Mouse (Mus musculus) c-Kit-positive CD71-positive TER-119-negative erythroid progenitor cells, embryonic 14.5 days (primary cell): ENCODE results near the gene Cactin.

Experiments
- DNase-seq: peaks from one replicate; pipeline ENCODE4 v3.0.0-alpha.2; 2013; ENCODE audit warnings: low read depth

Cactin gene

DNA sequence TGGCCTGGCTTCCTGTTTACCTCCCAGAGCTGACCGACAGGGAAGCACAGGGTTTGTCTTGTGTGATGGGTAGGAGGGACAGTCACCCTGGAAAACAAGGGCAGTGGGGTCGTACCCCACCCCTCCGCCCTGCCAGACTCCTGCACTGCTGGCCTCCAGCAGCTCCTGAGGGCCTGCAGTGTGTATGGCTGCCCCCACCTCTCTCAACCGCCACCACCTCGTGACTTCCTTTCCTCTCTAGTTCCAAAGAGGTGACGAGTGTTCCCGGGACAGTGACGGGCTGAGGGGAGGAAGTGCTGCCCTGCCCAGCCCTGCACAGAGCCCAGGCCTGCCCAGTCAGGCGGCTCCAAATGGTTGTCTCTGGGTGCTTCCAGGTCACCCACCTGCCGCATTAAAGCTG is 23.1 kb upstream of the Cactin start:
- DNase-seq, result no peak

DNA sequence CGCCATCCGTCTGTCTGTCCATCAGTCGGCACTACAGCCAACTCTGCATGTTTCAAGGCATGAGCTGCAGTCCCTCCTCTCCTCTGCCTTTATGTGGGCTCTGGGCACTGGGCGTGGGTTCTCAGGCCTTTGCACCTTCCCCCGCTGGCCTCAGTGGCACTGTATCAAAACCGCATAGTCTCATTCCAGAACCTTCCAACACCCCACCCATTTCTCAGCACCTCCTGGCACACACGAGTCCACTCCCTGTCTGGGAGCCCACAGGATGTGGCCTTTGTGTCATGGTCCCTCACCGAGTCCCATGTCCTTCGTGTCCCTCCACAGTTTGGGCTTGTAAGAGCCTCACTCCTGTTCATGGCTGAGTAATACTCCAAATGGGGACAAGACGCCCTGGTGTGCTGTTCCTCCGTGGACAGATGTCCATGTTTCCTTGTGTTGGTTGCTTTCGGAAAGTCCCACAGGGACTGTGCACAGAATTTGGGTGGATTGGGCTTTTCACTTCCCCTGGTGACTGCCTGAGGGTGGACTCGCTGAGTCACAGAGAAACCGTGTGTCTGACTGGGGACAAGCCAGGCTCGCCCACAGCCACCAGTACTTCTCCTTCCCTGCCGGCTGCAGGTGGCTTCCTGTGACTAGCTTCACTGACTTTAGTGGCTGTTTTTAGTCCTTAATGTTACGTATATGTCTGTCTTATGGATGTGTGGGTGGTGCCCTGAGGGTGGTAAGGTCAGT is 22.4 kb upstream of the Cactin start:
- DNase-seq, result no peak

DNA sequence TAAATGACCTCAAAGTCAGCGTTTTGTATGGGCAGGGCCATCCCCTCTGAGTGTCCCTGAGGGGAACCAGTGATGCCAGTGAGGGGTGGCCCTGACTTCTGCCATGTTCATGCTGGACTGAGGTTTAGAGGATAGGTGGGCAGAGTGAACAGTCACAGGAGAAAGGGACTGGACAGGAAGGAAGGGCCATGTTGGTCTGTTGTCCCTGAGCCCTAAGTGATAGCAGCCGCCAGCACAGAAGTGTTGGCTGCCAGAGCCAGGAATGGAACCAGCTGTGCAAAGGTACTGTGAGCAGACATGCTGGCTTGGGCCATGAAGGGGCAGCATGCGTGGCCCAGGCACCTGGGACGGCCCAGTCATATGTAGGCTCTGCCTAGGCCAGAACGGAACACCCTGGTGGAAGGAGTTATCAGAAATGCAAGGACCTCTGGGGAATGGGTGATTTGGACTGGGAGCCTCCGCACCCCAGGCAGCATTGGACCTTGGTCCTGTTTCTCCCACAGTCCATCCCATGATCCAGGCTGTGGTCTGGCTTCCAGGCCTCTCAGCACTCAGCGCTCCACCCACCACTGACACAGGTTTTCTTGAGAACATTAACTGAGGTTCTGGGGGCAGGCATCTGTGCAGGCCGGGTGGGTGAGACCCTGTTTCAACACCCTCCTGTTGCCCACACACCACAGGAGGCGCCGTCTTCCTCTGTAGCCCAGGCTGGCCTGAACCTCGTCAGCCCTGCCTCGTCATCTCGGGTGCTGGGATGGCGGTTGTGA is 21.1 kb upstream of the Cactin start:
- no peak for DNase-seq

DNA sequence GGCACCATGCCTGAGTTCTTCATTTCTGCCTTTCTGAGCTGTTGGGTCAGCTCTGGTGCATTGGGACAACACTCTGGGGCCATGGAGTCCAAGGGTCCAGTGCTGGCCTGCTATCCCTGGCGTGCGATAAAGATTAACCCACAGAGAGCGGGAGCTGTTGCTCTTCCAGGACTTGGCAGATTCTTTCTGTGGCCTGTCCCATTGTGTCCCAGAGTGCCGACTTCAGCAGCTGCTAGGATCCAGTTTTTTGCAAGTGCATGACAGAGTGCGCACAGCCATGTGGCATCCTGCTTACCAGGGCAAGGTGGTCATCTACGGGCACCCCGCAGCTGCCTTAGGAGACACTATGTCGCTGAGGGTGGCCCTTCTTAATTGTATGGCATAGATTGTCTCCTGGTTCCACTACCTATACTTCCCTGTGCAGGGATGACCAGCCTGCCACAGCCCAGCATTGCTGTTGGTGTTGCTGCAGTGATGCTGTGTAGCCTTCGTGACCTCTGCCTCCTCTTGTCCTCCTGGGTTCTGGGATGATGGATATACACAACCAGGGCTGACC is 20.5 kb upstream of the Cactin start:
- no peak for DNase-seq

DNA sequence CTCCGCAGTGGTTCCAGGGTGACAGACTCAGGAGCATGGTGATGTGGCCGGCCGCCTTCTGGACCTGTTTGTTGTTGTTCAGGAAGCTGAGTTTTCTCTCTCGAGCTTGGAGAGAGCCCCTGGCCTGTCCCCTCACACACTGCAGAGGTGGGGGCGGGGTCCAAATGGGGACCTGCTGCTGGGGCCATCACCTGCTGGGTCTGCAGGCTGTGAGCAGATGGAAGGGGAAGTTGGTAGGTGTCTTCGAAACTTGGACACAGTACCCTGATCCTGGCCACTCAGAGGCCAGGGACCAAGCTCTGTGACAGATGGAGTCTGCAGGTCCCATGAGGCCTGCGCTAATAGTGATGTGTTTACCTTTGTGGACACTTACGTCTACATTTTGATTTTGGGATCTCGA is 19.6 kb upstream of the Cactin start:
- no peak for DNase-seq

DNA sequence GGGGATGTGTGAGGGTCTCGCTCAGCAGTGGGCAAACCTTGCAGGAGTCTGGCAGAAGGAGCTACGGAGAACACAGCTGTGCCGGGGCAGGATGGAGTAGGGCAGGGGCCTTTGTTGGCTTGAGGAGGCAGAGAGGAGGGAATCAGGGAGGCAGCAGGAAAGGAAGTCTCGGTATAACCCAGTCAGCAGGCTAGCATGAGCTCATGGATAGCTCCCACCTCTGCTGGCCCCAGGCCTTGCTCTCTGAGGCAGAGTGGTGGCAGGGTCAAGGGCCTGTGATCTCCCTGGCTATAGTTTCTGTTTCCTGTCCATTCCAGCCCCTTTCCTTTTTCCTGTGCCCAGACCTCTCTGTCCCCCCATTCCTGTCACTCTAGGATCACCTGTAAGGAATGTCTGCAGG is 18.6 kb upstream of the Cactin start:
- no peak for DNase-seq

DNA sequence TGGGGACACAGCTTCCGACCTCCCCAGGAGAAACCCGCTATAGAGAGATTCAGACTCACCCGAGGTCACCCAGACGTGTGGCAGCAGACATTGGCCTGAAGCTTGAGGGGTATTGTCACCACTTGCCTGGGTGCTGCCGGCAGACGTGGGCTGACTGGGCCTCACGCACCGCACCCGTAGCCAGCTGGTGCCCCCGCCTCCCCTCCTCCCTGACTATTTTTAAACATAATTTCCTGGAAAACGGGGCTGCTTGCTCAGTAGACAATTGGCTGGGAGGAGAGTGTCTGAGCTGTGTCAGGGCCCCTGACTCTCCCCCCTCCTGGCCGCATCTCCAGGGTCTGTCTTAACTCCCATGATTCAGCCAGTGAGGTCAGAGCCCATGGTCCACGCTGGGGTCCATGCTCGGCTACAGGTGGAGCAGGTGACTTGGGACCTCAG is 18.1 kb upstream of the Cactin start:
- peak; percentile 43 for DNase-seq

DNA sequence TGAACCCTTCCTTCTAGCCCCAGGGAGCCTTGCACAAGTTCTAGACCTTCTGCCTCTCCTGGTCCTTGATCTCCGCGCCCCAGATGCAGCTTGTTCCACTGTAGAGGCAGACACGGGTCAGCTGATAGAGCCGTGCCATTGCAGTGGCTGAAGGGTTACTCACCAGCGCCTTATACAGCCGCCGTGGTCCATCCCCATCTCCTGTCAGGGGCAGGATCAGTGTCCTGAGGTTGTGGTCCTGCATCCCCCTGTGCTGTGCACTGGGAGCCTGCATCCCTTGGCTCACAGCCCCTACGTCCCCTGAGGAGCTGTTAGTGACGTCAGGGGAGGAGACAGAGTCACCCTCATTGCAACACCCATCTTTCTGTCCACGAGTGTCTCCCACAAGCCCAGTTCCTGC is 17.6 kb upstream of the Cactin start:
- DNase-seq, result no peak

DNA sequence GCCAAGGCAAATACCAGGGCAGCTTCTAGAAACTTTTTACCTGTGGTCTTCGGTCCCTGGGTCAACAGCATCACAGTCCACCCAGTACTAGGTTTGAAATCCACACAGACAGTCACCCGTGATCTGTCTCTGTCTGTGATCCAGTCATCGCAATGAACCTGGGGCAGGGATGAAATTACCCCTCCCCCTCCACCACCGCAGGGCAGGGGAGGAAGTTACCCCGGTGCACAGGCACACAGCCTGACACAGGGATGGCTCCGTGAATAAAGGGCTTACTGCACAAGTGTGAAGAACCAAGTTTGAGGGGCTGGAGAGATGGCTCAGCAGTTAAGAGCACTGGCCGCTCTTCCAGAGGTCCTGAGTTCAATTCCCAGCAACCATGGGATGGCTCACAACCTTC is 17.1 kb upstream of the Cactin start:
- no peak for DNase-seq

DNA sequence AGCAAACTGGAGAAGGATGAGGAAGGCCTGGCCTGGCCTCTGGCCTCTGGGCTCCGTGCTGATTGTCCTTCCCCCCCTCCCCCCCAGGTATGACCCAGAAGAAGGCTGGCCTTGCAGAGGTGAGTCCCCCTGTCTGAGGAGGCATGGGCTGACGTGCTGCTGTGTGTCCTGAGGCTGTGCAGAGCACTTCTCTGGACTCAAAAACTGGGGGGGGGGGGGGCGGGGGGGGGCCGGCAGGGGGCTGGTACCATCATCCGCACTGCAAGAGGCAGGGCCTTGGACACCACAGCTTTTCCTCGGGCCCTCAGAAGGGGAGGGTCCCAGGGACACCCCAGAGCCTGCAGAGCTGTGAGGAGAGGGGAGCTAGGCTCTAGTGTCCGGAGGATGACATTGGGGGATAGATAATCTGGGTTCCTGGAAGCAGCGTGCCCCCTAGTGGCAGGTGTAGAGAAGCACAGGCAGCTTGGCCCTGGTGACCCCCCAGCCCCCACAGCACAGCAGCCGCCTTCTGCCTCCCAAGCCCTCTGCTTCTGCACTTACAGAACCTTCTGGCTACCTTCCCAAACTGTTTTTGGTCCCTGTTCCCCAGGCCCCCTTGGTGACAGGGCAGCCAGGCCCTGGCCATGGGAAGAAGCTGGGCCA is 16.2 kb upstream of the Cactin start:
- no peak for DNase-seq

DNA sequence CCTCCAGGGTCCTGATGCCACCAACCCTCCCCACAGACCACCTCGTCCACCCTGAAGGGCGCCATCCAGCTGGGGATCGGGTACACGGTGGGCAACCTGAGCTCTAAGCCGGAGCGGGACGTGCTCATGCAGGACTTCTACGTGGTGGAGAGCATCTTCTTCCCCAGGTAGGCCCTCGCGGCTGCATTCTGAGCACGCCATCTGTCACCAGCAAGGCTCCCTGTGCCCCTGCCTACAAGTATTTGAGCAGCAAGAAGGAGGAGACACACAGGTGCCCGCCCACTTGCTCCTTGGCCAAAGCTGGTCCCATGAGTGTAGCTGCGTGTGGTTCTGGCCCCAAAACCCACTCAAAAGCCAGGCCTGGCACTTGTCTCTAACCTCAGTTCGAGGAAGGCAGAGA is 15.2 kb upstream of the Cactin start:
- no peak for DNase-seq

DNA sequence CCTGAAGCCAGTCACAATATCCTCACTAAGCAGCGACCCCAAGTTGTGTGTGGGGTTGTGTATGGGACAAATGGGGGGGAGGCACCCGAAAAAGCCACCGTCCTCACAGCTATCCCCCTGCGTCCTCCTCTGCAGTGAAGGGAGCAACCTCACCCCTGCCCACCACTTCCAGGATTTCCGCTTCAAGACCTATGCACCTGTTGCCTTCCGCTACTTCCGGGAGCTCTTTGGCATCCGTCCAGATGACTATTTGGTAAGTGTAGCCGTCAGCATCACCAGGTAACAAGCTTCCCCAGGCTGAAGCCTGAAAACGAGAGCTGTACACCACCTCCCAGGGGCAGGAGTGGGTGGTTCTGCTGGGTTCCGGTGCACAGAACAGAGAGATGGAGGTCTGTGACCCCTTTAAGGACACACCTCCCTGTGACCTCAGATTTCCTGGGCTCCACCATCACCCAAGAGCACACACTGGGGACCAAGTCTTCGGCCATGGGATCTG is 14.7 kb upstream of the Cactin start:
- DNase-seq, result no peak

DNA sequence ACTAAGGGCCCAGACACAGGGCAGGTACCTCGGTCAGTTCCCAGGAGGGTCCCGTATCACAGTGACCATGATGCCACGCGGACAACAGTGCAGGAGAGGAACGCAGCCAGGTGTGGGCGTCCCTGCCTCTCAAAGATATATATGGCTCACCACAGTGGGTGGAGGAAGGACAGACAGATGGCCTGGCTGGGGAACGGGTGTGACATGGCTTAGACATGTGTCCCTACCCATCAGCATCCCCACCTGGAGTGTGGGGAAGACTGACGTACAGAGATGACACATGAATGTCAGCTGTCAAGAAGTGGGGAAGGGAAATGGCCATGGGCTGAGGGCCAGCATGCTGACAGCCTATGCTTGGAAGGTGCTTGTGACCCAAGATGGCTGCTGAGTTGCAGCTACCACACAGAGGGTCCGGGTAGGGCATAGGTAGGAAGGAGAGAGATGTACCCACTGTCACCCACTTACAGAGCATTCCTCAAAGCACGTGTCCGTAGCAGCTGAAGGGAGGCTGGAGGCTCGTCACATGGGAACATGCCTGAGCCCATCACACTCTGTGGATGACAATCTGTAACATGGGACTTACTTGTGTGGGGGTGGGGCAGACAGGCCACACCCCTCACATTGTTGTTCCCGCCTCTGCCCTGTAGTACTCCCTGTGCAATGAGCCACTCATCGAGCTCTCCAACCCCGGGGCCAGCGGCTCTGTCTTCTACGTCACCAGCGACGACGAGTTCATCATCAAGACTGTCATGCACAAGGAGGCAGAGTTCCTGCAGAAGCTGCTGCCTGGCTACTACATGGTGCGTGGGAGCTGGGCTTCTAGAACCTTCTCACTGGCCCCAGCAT is 13.8 kb upstream of the Cactin start:
- DNase-seq, result no peak

DNA sequence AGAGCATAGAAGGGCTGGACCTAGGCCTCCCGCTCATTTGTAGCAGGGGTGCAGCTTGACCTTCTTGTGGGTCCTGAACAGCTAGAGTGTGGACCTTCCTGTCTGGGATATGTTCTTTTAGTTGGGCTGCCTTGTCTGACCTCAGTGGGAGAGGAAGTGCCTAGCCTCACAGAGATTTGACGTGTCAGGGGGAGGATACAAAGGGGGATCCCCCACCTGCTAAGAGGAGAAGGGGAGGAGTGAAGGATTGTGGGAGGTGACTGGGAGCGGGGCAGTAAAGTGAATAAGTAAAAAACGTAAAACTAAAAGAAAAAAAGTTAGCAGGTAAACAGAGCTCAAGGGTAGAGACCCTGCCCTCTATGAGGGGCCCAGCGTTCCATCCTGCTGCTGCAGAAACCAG is 11.3 kb upstream of the Cactin start:
- no peak for DNase-seq

DNA sequence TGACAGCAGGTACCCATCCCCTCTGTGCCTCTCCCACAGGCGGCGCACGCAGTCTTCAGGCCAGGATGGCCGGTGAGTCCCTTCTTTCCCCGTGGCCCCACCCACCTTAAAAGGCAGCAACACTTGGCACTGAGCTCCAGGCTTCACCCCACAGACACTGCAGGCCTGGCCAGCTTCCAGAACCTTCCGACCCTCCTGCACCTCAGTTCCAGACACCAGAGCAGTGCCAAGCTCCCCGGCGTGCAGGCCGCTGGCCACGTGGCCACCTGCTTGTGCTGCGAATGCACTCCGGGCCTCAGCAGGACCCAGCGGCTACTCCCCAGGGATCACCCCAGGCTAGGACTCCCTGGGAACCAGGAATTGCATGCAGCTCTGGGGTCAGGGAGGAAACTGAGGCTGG is 7.3 kb upstream of the Cactin start:
- DNase-seq, result no peak

DNA sequence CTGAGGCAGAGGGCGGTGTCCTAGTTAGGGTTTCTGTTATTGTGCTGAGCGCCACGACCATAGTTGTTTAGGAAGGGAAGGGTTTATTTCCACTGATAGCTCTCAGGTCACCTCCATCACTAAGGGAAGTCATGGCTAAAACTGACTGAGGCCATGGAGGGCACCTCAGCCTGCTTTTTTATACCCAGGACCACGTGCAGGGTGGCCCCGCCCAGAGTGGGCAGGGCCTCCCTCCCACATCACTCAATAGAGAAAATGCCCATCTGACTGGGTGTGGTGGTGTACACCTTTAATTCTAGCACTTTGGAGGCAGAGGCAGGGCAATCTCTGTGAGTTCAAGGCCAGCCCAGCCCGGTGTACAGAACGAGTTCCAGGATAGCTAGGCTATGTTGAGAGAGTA is 6.7 kb upstream of the Cactin start:
- DNase-seq, result no peak

DNA sequence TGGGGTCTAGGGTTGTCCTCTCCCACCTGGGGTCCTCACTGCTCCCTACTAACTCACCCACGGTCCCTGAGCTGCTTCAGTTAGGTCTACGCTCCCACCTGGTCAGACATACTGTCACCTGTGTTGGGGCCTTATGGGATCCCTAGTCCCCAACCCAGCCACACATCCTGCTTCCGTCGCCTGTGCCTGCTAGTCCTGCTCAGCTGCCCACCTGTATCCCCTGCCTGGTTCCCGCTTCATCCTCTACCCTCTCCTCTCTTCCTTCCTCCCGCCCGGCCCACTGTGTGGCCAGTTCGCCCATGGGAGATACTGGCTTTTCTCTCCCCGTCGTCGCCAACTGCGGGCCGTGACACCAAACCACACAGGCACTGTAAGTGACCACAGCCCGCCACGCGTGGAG is 5.3 kb upstream of the Cactin start:
- DNase-seq, result no peak

DNA sequence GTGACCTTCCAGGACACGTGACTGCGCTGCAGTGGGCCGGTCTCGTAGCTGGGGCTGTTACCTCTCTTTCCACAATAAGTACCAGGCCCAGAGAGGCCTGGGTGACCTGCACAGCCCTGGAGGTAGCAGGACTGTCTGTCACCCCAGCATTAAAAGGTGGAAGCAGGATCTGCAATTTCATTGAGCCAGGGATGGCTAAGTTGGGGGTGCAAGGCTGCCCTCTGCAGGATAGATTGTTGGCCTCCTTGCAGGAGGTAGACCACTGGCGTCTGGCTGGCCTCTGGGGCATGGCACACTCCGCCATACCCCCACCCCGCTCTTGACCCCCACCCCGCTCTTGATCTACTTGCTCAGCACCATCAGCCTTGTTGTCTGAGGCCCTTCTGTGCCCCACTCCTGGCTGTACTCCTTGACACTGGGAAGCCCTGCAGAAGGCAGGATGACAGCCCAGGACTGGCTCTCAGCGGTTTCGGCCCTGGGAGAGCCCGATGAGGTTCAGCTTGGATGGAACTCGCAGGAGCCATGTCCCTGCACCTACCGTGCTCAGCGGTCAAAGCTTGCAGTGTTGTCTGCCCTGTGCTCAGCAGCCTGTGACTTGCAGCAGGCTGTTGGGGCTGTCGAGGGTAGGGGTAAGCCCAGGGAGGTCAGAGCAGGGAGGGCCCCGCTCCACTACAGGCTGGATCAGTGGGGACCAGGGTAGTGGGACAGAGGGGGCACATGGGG is 4.4 kb upstream of the Cactin start:
- no peak for DNase-seq

DNA sequence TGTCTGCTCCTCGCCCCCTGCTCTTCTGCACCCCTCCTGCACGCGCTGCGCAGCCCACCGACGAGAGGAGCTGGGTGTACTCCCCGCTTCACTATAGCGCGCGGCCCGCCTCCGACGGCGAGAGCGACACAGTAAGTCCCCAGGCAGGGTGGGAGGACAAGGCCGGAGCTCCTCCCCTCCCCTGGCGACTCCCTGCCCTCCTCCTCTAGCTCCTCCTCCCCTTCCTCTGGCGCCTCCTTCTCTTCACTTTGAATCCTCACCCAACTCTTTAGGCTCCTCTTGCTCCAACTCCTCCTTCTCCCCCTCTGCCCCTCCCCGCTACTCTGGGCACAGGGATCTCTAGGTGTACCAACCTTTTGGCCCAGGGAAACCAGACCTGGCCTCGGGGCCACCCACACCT is 3.6 kb upstream of the Cactin start:
- DNase-seq, result peak; percentile 68

DNA sequence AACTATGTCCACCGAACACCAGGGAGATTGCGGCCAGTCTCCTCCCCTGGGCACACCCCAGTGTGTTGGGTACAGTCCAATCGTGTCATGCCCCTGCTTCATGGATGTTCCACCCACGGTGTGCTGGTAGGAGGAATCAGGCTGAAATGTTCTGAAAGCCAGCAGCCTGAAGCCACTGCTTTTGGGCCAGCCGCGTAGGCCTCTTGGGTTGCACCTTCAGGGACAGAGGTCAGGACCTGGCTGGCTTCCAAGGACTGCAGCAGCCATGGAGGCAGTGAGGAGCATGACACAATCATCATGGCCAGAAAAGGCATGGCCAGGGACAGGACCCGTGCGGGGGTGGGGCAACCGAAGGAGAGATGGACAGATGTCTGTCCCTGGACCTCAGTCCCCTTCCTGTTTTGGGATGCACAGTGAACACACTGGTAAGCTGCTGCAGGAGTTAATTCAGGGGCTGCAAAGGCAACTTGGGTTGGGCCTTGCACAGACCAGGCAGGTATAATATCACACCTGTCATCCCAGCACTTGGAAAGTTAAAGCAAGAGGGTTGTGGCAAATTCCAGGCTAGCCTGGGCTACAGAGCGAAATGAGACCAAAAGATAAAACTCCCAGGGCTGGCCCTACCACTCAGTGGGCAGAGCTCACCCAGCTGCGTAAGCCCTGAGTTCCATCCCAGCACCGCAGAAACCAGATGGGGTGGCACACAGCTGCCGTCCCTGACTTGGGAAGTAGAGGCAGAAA is 2.1 kb upstream of the Cactin start:
- DNase-seq, result no peak

DNA sequence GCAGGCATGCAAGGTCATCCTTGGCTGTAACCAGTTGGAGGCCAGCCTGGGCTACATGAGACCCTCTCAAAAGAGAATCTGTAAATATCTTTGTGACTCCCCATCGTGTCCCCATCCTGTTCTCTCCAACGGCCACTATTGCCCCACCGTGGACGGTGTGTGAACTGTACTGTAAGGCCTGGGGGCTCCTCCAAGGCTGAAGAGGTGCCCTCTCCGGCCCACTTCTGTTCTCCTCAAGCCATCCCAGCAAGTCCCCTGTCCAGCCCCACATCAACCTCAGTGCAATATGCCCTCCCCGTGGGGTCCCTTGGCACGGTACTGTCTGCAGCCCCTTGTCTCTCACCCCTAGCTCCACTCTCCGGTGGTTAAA is 1.6 kb upstream of the Cactin start:
- DNase-seq, result no peak
